Mouse (Mus musculus) heart, embryonic 15.5 days (tissue): ENCODE measurements around the gene Epha2. TPM values are rescaled to one million over a fixed set of nuclear protein-coding genes. Genes with fewer than 3 reads are reported as not detected.
A peak's percentile ranks its signal among the peaks of the same experiment; 100 is the strongest.

Experiments used
- ATAC-seq: fragments of 200-750 bp; cut with Nextera tagmentation; replicated peaks from 2 replicates; pipeline ENCODE4 v1.8.0; 2017; ENCODE audit warnings: low read depth, moderate TSS enrichment; ENCODE audit not compliant: insufficient number of reproducible peaks, insufficient read depth, low FRiP score
- H3K27ac ChIP-seq: fragments of 300-500 bp; sonication (generic); 2 replicates; pipeline ENCODE4 v1.5.1; 2015; ENCODE audit warnings: mild to moderate bottlenecking, inconsistent platforms
- H3K27me3 ChIP-seq: fragments of 300-500 bp; sonication (generic); 2 replicates; pipeline ENCODE4 v1.6.1; 2015; ENCODE audit warnings: inconsistent platforms
- H3K36me3 ChIP-seq: fragments of 300-500 bp; sonication (generic); 2 replicates; pipeline ENCODE4 v1.6.1; 2015; ENCODE audit warnings: mild to moderate bottlenecking, inconsistent platforms
- H3K4me1 ChIP-seq: fragments of 300-500 bp; sonication (generic); replicated peaks from 2 replicates; pipeline ENCODE4 v1.6.1; 2015; ENCODE audit warnings: inconsistent platforms
- H3K4me2 ChIP-seq: fragments of 300-500 bp; sonication (generic); 2 replicates; pipeline ENCODE4 v1.6.1; 2015; ENCODE audit warnings: inconsistent platforms, mild to moderate bottlenecking, moderate library complexity
- H3K4me3 ChIP-seq: fragments of 300-500 bp; sonication (generic); 2 replicates; pipeline ENCODE4 v1.5.1; 2015; ENCODE audit warnings: mild to moderate bottlenecking, inconsistent platforms
- H3K9ac ChIP-seq: fragments of 300-500 bp; sonication (generic); 2 replicates; pipeline ENCODE4 v1.6.1; 2015; ENCODE audit warnings: mild to moderate bottlenecking, inconsistent platforms
- H3K9me3 ChIP-seq: fragments of 300-500 bp; sonication (generic); replicated peaks from 2 replicates; pipeline ENCODE4 v1.6.1; 2016; ENCODE audit warnings: inconsistent platforms
- WGBS: fragments of 180-500 bp; shearing (Covaris S2); methylation state at CpG from one replicate; pipeline ENCODE4 v1.1.7; 2015; ENCODE audit warnings: mixed read lengths; 5-methylcytosine and 5-hydroxymethylcytosine counted together
- polyA plus RNA-seq: library from polyadenylated mRNA; unstranded; fragments of >200 nt; fragmentation: Nextera tagmentation; extraction: Ambion mirVana; gene quantifications from 2 replicates; pipeline ENCODE4 v1.2.1, GENCODE M21; 2015

Epha2 gene
- polyA plus RNA-seq, 1 experiment from 2014 or later = 2.7 TPM

- Histone ChIP-seq H3K4me1 (peaks cover 10% of the 10 kb centered on the region), H3K4me3 (no peak overlapping the region), H3K27ac (no peak overlapping the region), H3K4me2 (no peak overlapping the region), H3K9ac (no peak overlapping the region), H3K27me3 (no peaks in the 10 kb centered on the region), H3K9me3 (no peaks in the 10 kb centered on the region), H3K36me3 (no peaks in the 10 kb centered on the region)
- no peak for ATAC-seq
- 79% methylated on average over 5 of the region's 5 CpGs for WGBS
Measured at GRCm38 (mm10) chr4:141352986-141353385, 51.9 kb downstream of the Epha2 start.

- Histone ChIP-seq H3K27me3 (no peaks in the 10 kb centered on the region), H3K9ac (no peak overlapping the region), H3K4me3 (no peak overlapping the region), H3K9me3 (no peaks in the 10 kb centered on the region), H3K27ac (0 out of 2 replicates have a peak overlapping the region, but pooled peaks have one; percentile 7), H3K36me3 (no peaks in the 10 kb centered on the region), H3K4me2 (no peak overlapping the region), H3K4me1 (peaks cover 7% of the 10 kb centered on the region; the same call in 1 of the 2 replicates)
- 0 out of 2 replicates have a peak, but pooled peaks have one; percentile 21 for ATAC-seq
- WGBS = 66% methylated on average over 8 of the region's 8 CpGs
Measured at GRCm38 (mm10) chr4:141353868-141354267, 52.8 kb downstream of the Epha2 start.

GRCm38 (mm10) chr4:141357811-141358210 lies 56.8 kb downstream of the Epha2 start:
- Histone ChIP-seq H3K36me3 (no peaks in the 10 kb centered on the region), H3K4me2 (no peak overlapping the region), H3K4me3 (no peak overlapping the region), H3K9ac (no peak overlapping the region), H3K27ac (no peak overlapping the region), H3K9me3 (no peaks in the 10 kb centered on the region), H3K27me3 (0 out of 2 replicates have a peak, but pooled peaks cover 3% of the 10 kb centered on the region), H3K4me1 (peaks cover 8% of the 10 kb centered on the region)
- ATAC-seq = no peak

GRCm38 (mm10) chr4:141359222-141359621 lies 58.2 kb downstream of the Epha2 start:
- Histone ChIP-seq H3K27me3 (peaks cover 10% of the 10 kb centered on the region; the same call in 1 of the 2 replicates), H3K4me2 (no peak overlapping the region), H3K36me3 (no peaks in the 10 kb centered on the region), H3K9ac (no peak overlapping the region), H3K4me1 (peaks cover 4% of the 10 kb centered on the region; the same call in 1 of the 2 replicates), H3K9me3 (no peaks in the 10 kb centered on the region), H3K27ac (no peak overlapping the region), H3K4me3 (no peak overlapping the region)
- 78% methylated on average over 6 of the region's 6 CpGs for WGBS
- no peak for ATAC-seq

GRCm38 (mm10) chr4:141360846-141361245 lies 59.8 kb downstream of the Epha2 start:
- Histone ChIP-seq H3K9me3 (no peaks in the 10 kb centered on the region), H3K4me3 (no peak overlapping the region), H3K4me1 (peaks cover 4% of the 10 kb centered on the region; the same call in 1 of the 2 replicates), H3K9ac (no peak overlapping the region), H3K36me3 (no peaks in the 10 kb centered on the region), H3K27me3 (peaks cover 26% of the 10 kb centered on the region), H3K4me2 (no peak overlapping the region), H3K27ac (no peak overlapping the region)
- 39% methylated on average over 7 of the region's 7 CpGs for WGBS
- no peak for ATAC-seq

GRCm38 (mm10) chr4:141362937-141363548 lies 62.0 kb downstream of the Epha2 start:
- no peak overlapping the region for H3K9ac ChIP-seq

GRCm38 (mm10) chr4:141365126-141365525 lies 64.1 kb downstream of the Epha2 start:
- no peak for ATAC-seq
- H3K4me1 ChIP-seq = peaks cover 13% of the 10 kb centered on the region
- peaks cover 61% of the 10 kb centered on the region for H3K27me3 ChIP-seq
- no peaks in the 10 kb centered on the region for H3K36me3 ChIP-seq
- no peak overlapping the region for H3K4me2 ChIP-seq
- H3K9me3 ChIP-seq = no peaks in the 10 kb centered on the region
- no peak overlapping the region for H3K9ac ChIP-seq
- no peak overlapping the region for H3K27ac ChIP-seq
- 62% methylated on average over 8 of the region's 8 CpGs for WGBS
- H3K4me3 ChIP-seq = no peak overlapping the region

More at GRCm38 (mm10) chr4:141362937-141363548, 62.0 kb downstream of the Epha2 start:
- ATAC-seq = no peak
- H3K4me2 ChIP-seq = no peak overlapping the region
- H3K27ac ChIP-seq = no peak overlapping the region
- H3K36me3 ChIP-seq = no peaks in the 10 kb centered on the region
- H3K9me3 ChIP-seq = no peaks in the 10 kb centered on the region
- 25% methylated on average over 11 of the region's 11 CpGs for WGBS
- H3K4me1 ChIP-seq = peaks cover 8% of the 10 kb centered on the region
- H3K4me3 ChIP-seq = no peak overlapping the region
- H3K27me3 ChIP-seq = peaks cover 47% of the 10 kb centered on the region

GRCm38 (mm10) chr4:141365876-141366275 lies 64.8 kb downstream of the Epha2 start:
- no peaks in the 10 kb centered on the region for H3K36me3 ChIP-seq
- no peak for ATAC-seq
- no peak overlapping the region for H3K27ac ChIP-seq
- peaks cover 13% of the 10 kb centered on the region for H3K4me1 ChIP-seq
- H3K27me3 ChIP-seq = peaks cover 66% of the 10 kb centered on the region
- 55% methylated on average over 7 of the region's 7 CpGs for WGBS
- no peak overlapping the region for H3K9ac ChIP-seq
- no peak overlapping the region for H3K4me2 ChIP-seq
- H3K4me3 ChIP-seq = no peak overlapping the region
- no peaks in the 10 kb centered on the region for H3K9me3 ChIP-seq

- Histone ChIP-seq H3K4me3 (peak within 1 kb of the TSS; percentile 58), H3K4me2 (peak within 1 kb of the TSS; percentile 96), H3K27me3 (peaks cover 65% of the 10 kb centered on the region), H3K4me1 (peaks cover 8% of the 10 kb centered on the region), H3K9me3 (no peaks in the 10 kb centered on the region), H3K27ac (no peak within 1 kb of the TSS), H3K36me3 (no peaks in the 10 kb centered on the region), H3K9ac (peak within 1 kb of the TSS; percentile 62)
- 0 out of 2 replicates have a peak, but pooled peaks have one; percentile 17 for ATAC-seq
- 2% methylated on average over 67 of the region's 71 CpGs for WGBS
Measured at GRCm38 (mm10) chr4:141367997-141368791, 67.2 kb downstream of the Epha2 start, which contains the start of gene Fam131c. Gene Fam131c (plus strand): TSS chr4:141368220.

GRCm38 (mm10) chr4:141372426-141372825 lies 71.4 kb downstream of the Epha2 start:
- Histone ChIP-seq H3K27me3 (peaks cover 29% of the 10 kb centered on the region), H3K4me3 (no peak overlapping the region), H3K9ac (no peak overlapping the region), H3K36me3 (no peaks in the 10 kb centered on the region), H3K4me1 (peaks cover 8% of the 10 kb centered on the region), H3K9me3 (no peaks in the 10 kb centered on the region), H3K27ac (no peak overlapping the region), H3K4me2 (no peak overlapping the region)
- no peak for ATAC-seq
- 87% methylated on average over 5 of the region's 5 CpGs for WGBS
